Mouse (Mus musculus) midbrain, embryonic 14.5 days (tissue): Measurements from ENCODE around the gene Sox6. TPM values are rescaled to one million over a fixed set of nuclear protein-coding genes. Genes with fewer than 3 reads are reported as not detected.

Experiments
- ATAC-seq: fragments of 200-750 bp; cut with Nextera tagmentation; 2 replicates; pipeline ENCODE4 v1.8.0; 2017; ENCODE audit warnings: moderate number of reproducible peaks, moderate library complexity; ENCODE audit not compliant: low FRiP score, low TSS enrichment
- DNase-seq: peaks from one replicate; pipeline ENCODE4 v3.0.0-alpha.2; 2015
- H3K27ac ChIP-seq: fragments of 300-500 bp; sonication (generic); replicated peaks from 2 replicates; pipeline ENCODE4 v1.5.1; 2014; ENCODE audit warnings: mild to moderate bottlenecking, low read depth, low read length, moderate library complexity
- H3K27me3 ChIP-seq: fragments of 300-500 bp; sonication (generic); 2 replicates; pipeline ENCODE4 v1.6.1; 2014; ENCODE audit warnings: low read length, control low read depth, mixed read lengths; ENCODE audit not compliant: control insufficient read depth, insufficient read depth
- H3K36me3 ChIP-seq: fragments of 300-500 bp; sonication (generic); 2 replicates; pipeline ENCODE4 v1.6.1; 2014; ENCODE audit warnings: low read length, control low read depth; ENCODE audit not compliant: control insufficient read depth, insufficient read depth
- H3K4me1 ChIP-seq: fragments of 300-500 bp; sonication (generic); 2 replicates; pipeline ENCODE4 v1.6.1; 2014; ENCODE audit warnings: mild to moderate bottlenecking, antibody characterized with exemption, low read length, control low read depth; ENCODE audit not compliant: control insufficient read depth, insufficient read depth
- H3K4me2 ChIP-seq: fragments of 300-500 bp; sonication (generic); 2 replicates; pipeline ENCODE4 v1.6.1; 2014; ENCODE audit warnings: mild to moderate bottlenecking, low read length, moderate library complexity
- H3K4me3 ChIP-seq: fragments of 300-500 bp; sonication (generic); replicated peaks from 2 replicates; pipeline ENCODE4 v1.5.1; 2014; ENCODE audit warnings: low read depth, low read length
- H3K9ac ChIP-seq: fragments of 300-500 bp; sonication (generic); replicated peaks from 2 replicates; pipeline ENCODE4 v1.6.1; 2014; ENCODE audit warnings: mild to moderate bottlenecking, low read length, moderate library complexity
- H3K9me3 ChIP-seq: fragments of 300-500 bp; sonication (generic); 2 replicates; pipeline ENCODE4 v1.6.1; 2016; ENCODE audit warnings: low read length, control low read depth, mixed read lengths; ENCODE audit not compliant: control insufficient read depth
- WGBS: fragments of 180-500 bp; shearing (Covaris S2); extraction: QIAGEN DNeasy Blood & Tissue Kit; methylation state at CpG from one replicate; pipeline ENCODE4 v1.1.7; 2014; 5-methylcytosine and 5-hydroxymethylcytosine counted together
- polyA plus RNA-seq: library from polyadenylated mRNA; unstranded; fragments of >200 nt; fragmentation: Nextera tagmentation; extraction: Ambion mirVana; gene quantifications from 2 replicates; pipeline ENCODE4 v1.2.1, GENCODE M21; 2014

The Sox6 gene
- polyA plus RNA-seq, 1 experiment from 2014 or later, result 52.1 TPM

DNA sequence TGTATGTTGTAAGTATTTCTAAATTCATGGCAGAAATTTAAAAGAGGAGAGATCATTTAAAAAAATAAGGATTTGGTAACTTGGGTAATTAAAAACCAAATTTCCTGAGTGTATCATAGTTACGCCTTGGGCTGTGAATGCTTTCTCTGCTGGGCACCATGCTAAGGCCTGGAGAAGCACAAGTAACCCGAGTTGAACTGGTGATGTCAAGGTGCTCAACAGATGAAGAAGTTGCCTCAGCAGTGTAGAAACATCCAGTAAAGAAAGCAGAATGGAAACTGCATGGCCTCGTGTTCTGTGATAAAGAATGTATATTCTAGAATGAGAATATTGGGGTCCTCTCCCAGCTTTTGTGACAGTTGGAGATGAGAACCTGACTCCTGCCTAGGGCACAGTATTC, 85.5 kb downstream of the Sox6 start:
- no peaks in the 10 kb centered on the region for H3K27me3 ChIP-seq
- no peaks in the 10 kb centered on the region for H3K36me3 ChIP-seq
- no peak overlapping the region for H3K4me2 ChIP-seq
- no peaks in the 10 kb centered on the region for H3K4me1 ChIP-seq
- no peak overlapping the region for H3K9ac ChIP-seq
- DNase-seq (no peak), ATAC-seq (no peak)
- no peaks in the 10 kb centered on the region for H3K9me3 ChIP-seq
- H3K4me3 ChIP-seq, result no peak overlapping the region
- no peak overlapping the region for H3K27ac ChIP-seq
- WGBS, result 88% methylated on average over 3 of the region's 3 CpGs

DNA sequence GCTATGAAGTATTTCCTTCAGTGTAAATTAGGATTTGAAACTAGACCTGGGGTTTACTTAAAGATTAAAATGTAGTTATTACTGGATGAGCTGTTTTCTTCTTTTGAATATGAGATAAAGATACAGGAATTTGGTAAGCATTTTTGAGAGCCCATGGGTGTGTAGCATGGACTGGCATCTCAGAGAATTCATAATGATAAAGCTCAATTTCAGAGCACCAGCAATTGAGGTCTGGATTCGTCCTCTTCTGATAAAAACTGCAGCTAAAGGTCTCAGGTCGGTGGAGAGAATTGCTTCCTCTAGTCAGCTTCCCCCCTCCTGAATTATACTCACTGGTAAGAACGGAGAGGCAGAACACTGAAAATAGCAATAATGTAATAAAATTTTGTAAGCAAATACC, 86.4 kb downstream of the Sox6 start:
- Histone ChIP-seq H3K9ac (no peak overlapping the region), H3K4me3 (no peak overlapping the region), H3K4me2 (no peak overlapping the region), H3K9me3 (no peaks in the 10 kb centered on the region), H3K36me3 (no peaks in the 10 kb centered on the region), H3K27me3 (no peaks in the 10 kb centered on the region), H3K4me1 (no peaks in the 10 kb centered on the region), H3K27ac (no peak overlapping the region)
- WGBS, result 63% methylated on average over 3 of the region's 3 CpGs
- DNase-seq (no peak), ATAC-seq (no peak)

DNA sequence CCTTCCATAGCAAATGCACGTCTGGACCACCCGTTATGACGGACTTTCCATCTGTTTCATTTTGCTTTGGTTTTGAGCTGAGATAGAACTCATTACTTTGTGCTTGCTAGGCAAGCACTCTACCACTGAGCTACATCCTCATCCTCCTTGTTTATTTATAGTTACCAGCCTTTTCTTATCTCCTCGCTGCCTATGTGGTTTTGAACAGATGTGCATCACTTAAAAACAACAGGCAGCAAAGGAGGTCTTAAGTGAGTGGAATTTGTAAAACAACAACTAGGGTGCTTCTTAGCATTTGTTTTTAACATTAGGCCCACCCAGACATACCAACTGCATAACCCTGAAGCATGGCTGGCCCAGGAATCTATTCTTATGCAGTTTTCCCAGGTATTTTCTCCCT, 86.9 kb downstream of the Sox6 start:
- Histone ChIP-seq H3K36me3 (no peaks in the 10 kb centered on the region), H3K27me3 (no peaks in the 10 kb centered on the region), H3K4me2 (no peak overlapping the region), H3K9ac (no peak overlapping the region), H3K4me3 (no peak overlapping the region), H3K27ac (no peak overlapping the region), H3K9me3 (no peaks in the 10 kb centered on the region), H3K4me1 (no peaks in the 10 kb centered on the region)
- WGBS, result 85% methylated on average over 4 of the region's 4 CpGs
- no peak for DNase-seq
- ATAC-seq, result no peak

DNA sequence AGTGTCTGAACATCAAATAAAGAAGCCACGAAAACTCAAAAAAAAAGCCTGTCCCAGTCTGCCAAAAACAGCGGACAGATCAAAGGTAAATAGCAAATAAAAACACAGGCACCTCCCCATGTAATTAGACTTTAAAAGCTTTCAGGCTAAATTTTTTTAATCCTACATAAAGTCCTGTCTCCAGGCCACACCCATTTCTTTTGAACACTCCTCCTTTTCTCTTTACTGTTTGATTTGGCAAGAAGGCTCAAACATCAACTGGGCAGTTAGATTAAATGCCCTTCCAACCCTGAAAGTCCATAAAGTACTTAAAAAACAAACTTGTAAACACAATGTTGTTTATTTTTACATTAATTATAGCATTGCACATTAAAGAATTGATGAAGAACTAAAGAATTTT, 90.7 kb downstream of the Sox6 start:
- Histone ChIP-seq H3K9me3 (no peaks in the 10 kb centered on the region), H3K9ac (no peak overlapping the region), H3K27ac (no peak overlapping the region), H3K36me3 (no peaks in the 10 kb centered on the region), H3K4me1 (no peaks in the 10 kb centered on the region), H3K27me3 (no peaks in the 10 kb centered on the region), H3K4me2 (no peak overlapping the region), H3K4me3 (no peak overlapping the region)
- ATAC-seq (no peak), DNase-seq (no peak)
- 24% methylated on average over 2 of the region's 2 CpGs for WGBS

DNA sequence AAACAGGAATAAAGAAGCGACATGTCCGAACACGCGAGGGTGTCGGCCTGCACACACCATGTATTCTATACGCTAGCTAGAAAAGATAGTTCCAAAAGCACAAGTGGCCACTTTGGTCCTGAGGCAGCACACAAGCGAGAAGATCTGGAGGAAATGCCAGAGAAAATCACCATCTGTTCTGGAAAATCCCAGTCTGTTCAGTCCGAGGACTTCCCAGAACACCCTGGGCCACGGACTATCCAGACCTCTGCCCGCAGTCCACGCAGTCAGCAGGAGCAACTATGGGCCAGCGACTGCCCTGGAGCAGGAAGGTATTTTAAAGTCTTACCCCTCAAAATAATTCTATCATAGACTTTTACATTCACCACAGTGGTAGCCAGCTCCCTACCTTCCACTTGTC, 92.0 kb downstream of the Sox6 start:
- Histone ChIP-seq H3K27me3 (no peaks in the 10 kb centered on the region), H3K27ac (no peak overlapping the region), H3K9me3 (no peaks in the 10 kb centered on the region), H3K9ac (no peak overlapping the region), H3K36me3 (no peaks in the 10 kb centered on the region), H3K4me1 (no peaks in the 10 kb centered on the region), H3K4me3 (no peak overlapping the region), H3K4me2 (no peak overlapping the region)
- 96% methylated on average over 12 of the region's 12 CpGs for WGBS
- DNase-seq (no peak), ATAC-seq (no peak)

DNA sequence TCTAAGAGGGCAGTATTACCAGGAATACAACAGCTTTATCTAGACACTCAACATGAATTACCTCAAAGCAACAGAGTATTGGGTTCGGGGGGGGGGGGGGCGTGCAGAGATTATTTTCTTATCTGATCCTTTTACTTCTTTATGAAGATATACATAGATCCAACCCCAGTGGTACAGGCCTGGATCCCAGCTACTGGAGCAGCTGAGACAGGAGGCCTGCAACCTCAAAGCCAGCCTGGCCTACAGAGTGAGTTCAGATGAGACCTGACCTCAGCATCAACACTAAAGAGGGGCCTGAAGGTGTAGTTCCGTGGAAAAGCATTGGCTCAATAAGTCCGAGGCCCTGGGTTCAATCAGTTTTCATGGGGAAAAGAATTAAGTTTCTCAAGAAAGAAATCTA, 93.1 kb downstream of the Sox6 start:
- DNase-seq, result no peak
- H3K9me3 ChIP-seq, result no peaks in the 10 kb centered on the region
- no peak for ATAC-seq
- H3K4me1 ChIP-seq, result no peaks in the 10 kb centered on the region
- no peak overlapping the region for H3K4me3 ChIP-seq
- no peak overlapping the region for H3K4me2 ChIP-seq
- H3K27ac ChIP-seq, result no peak overlapping the region
- WGBS, result 88% methylated on average over 4 of the region's 4 CpGs
- no peak overlapping the region for H3K9ac ChIP-seq
- H3K27me3 ChIP-seq, result no peaks in the 10 kb centered on the region
- H3K36me3 ChIP-seq, result no peaks in the 10 kb centered on the region

DNA sequence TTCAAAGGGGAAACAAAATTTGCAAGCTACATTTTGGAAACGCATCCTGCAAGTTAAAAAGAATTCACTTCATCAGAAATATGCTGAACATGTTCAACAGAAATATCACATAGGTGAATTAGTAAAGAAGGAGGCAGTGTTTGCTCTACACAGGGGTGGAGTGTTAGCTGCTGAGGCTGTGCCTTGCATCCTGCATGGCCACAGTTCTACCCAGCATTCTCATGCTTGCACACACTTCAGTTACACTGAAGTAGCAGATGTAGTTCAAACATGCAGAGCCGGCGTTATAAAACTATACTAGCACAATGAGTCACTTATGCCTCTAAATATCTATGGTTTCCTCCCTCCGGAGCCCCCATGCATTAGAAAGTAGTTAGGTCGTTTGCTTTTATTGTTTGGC, 94.3 kb downstream of the Sox6 start:
- 73% methylated on average over 5 of the region's 5 CpGs for WGBS
- Histone ChIP-seq H3K9ac (no peak overlapping the region), H3K4me2 (no peak overlapping the region), H3K27me3 (no peaks in the 10 kb centered on the region), H3K27ac (no peak overlapping the region), H3K36me3 (no peaks in the 10 kb centered on the region), H3K9me3 (no peaks in the 10 kb centered on the region), H3K4me1 (no peaks in the 10 kb centered on the region), H3K4me3 (no peak overlapping the region)
- DNase-seq (no peak), ATAC-seq (no peak)

DNA sequence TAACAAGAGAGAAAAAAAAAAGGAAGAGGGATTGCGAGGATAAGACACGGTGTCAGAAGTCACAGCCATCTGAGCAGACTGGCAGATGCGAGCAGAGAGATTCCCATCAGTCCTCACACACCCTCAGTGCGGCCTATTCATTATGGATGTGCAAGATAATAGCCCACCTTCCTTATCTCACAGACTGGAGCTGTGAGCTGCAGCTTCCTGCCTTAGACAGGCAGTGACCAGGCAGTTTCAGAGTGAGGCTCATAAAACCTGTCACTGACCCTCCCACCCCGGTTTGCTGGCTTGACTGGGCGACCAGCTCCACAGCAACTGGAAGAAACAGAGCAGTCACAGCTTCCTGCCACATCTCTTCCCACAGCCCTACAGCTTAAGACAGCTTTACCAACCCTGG, 96.8 kb downstream of the Sox6 start:
- WGBS, result 51% methylated on average over 6 of the region's 6 CpGs
- ATAC-seq, result no peak
- Histone ChIP-seq H3K4me2 (no peak overlapping the region), H3K9me3 (no peaks in the 10 kb centered on the region), H3K9ac (no peak overlapping the region), H3K27me3 (no peaks in the 10 kb centered on the region), H3K27ac (no peak overlapping the region), H3K36me3 (no peaks in the 10 kb centered on the region), H3K4me3 (no peak overlapping the region), H3K4me1 (no peaks in the 10 kb centered on the region)
- peak; percentile 27 for DNase-seq

DNA sequence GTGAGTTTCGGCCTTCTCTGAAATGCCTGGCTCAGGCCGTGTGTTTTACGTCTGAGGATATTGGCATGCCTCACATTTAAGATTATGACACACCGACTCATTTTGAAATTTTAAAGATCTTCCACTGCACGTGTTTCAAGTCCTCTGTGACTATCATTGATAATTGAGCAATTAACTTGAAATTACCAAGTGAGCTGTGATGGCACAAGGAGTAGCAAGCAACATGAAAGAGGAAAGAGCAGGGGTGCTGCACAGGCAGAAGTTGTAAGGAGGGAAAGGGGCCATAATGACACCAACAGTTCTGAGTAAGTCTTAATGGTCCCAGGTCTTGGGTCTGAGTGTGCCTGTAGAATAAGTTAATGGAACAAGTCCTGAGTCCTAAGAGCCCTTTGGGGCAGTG, 99.3 kb downstream of the Sox6 start:
- WGBS, result 93% methylated on average over 5 of the region's 5 CpGs
- H3K9me3 ChIP-seq, result no peaks in the 10 kb centered on the region
- no peaks in the 10 kb centered on the region for H3K27me3 ChIP-seq
- no peaks in the 10 kb centered on the region for H3K4me1 ChIP-seq
- H3K36me3 ChIP-seq, result no peaks in the 10 kb centered on the region
- no peak overlapping the region for H3K4me2 ChIP-seq
- no peak overlapping the region for H3K9ac ChIP-seq
- no peak overlapping the region for H3K27ac ChIP-seq
- H3K4me3 ChIP-seq, result no peak overlapping the region
- no peak for DNase-seq
- no peak for ATAC-seq
